22 mouse cellular contexts compared by ENCODE assay signal in the genomic region with DNA sequence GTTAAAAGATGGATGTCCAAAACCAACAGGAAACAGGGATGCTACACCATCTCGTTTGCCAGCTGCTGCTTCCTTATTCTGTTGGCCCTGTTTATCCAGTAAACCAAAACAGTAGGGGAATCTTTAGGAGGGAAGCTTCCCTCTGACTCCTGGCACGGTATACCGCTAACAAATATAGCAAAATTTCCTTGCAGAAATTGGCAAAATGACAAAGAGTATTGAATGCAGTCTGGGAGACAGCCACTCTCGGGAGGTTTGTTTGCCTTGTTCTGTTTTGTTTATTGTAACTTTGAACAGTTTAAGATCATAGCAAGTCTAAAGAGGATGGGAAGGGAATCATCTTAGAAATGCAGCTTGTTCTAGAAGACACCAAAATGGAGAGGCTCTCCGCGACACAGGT.
"Had no signal": no experiment of that assay in that cellular context is flagged by ENCODE, and none has a peak within 500 bp of the region (broad histone marks: within the 10 kb centered on the region; RNA-seq: fewer than 3 reads in every experiment).

No protein-coding gene starts in this region.

- H3K4me3 ChIP-seq: limb, embryonic 10.5 days; limb, embryonic 13.5 days; liver, embryonic 12.5 days; liver, embryonic 15.5 days; midbrain, embryonic 12.5 days; midbrain, embryonic 15.5 days; neural tube, embryonic 12.5 days; neural tube, embryonic 15.5 days had no signal

- ATAC-seq: liver, embryonic 12.5 days; midbrain, embryonic 15.5 days had no signal

- H3K9ac ChIP-seq: limb, embryonic 13.5 days; liver, embryonic 12.5 days; liver, embryonic 15.5 days; midbrain, embryonic 12.5 days; midbrain, embryonic 15.5 days; neural tube, embryonic 12.5 days; neural tube, embryonic 15.5 days had no signal

- H3K9me3 ChIP-seq: limb, embryonic 10.5 days; limb, embryonic 13.5 days; liver, embryonic 12.5 days; liver, embryonic 15.5 days; midbrain, embryonic 12.5 days; midbrain, embryonic 15.5 days; neural tube, embryonic 12.5 days; neural tube, embryonic 15.5 days had no signal

- DNase-seq: kidney, adult 18-20 months; kidney, adult 9 months; kidney, postnatal 14 days; kidney, postnatal 4 days; liver; lung, adult 18-20 months; right cerebral cortex, adult 18-20 months; right cerebral cortex, postnatal 14 days; right cerebral cortex, postnatal 4 days; thymus, adult 2 months; thymus, postnatal 14 days; thymus, postnatal 4 days had no signal

- H3K27ac ChIP-seq: limb, embryonic 10.5 days; limb, embryonic 13.5 days; liver, embryonic 12.5 days; liver, embryonic 15.5 days; macrophage; midbrain, embryonic 12.5 days; midbrain, embryonic 15.5 days; neural tube, embryonic 12.5 days; neural tube, embryonic 15.5 days; stomach, postnatal 0 days had no signal

- H3K4me2 ChIP-seq: limb, embryonic 13.5 days; liver, embryonic 12.5 days; liver, embryonic 15.5 days; midbrain, embryonic 12.5 days; midbrain, embryonic 15.5 days; neural tube, embryonic 12.5 days; neural tube, embryonic 15.5 days had no signal

- H3K36me3 ChIP-seq: limb, embryonic 10.5 days; limb, embryonic 13.5 days; liver, embryonic 12.5 days; liver, embryonic 15.5 days; midbrain, embryonic 12.5 days; midbrain, embryonic 15.5 days; neural tube, embryonic 12.5 days; neural tube, embryonic 15.5 days had no signal

- H3K4me1 ChIP-seq: limb, embryonic 10.5 days; limb, embryonic 13.5 days; liver, embryonic 12.5 days; liver, embryonic 15.5 days; midbrain, embryonic 12.5 days; midbrain, embryonic 15.5 days; neural tube, embryonic 12.5 days; neural tube, embryonic 15.5 days had no signal

- H3K27me3 ChIP-seq: limb, embryonic 13.5 days; liver, embryonic 12.5 days; liver, embryonic 15.5 days; midbrain, embryonic 12.5 days; midbrain, embryonic 15.5 days; neural tube, embryonic 12.5 days; neural tube, embryonic 15.5 days had no signal
